Mouse (Mus musculus) erythroblast, embryonic 14.5 days (primary cell): Measurements from ENCODE around the gene Ndc1.

Source experiments
- GATA1 ChIP-seq: IDR thresholded peaks from 2 replicates; pipeline ENCODE4 v1.6.1; 2012; ENCODE audit warnings: low read length, inconsistent platforms, mixed read lengths
- TAL1 ChIP-seq: IDR thresholded peaks from 3 replicates; pipeline ENCODE4 v1.6.1; 2012; ENCODE audit warnings: low read length, inconsistent platforms, mixed read lengths

- no peak for TF ChIP-seq GATA1
- no peak for TF ChIP-seq TAL1
Measured at GRCm38 (mm10) chr4:107452266-107453015, 84.9 kb downstream of the Ndc1 start.
